Mouse (Mus musculus) layer of hippocampus, postnatal 25 days (tissue): Measurements from ENCODE around the gene Cnot10. TPM values are rescaled to one million over a fixed set of nuclear protein-coding genes. Genes with fewer than 3 reads are reported as not detected.

ENCODE experiments used
- DNase-seq, 2 experiments: peaks; one replicate each; pipeline ENCODE4 v3.0.0; 2022; ENCODE audit warnings: mixed read lengths in 2 of 2, low spot score in 1 of 2; ENCODE audit errors: extremely low spot score in 1 of 2
- total RNA-seq, 2 experiments: library from RNA; stranded (reverse); gene quantifications; 2 replicates each; pipeline ENCODE4 v1.2.3; 2021

The Cnot10 gene
- total RNA-seq, 2 experiments from 2014 or later = 50.8 to 51.9 TPM

GRCm38 (mm10) chr9:114584183-114585016 lies 55.6 kb downstream of the Cnot10 start:
- no peak for DNase-seq

GRCm38 (mm10) chr9:114583812-114584182 lies 56.2 kb downstream of the Cnot10 start:
- peak; percentile 31 to 74 for DNase-seq

- DNase-seq = no peak
Measured at GRCm38 (mm10) chr9:114578646-114579045, 61.3 kb downstream of the Cnot10 start.

- no peak for DNase-seq
Measured at GRCm38 (mm10) chr9:114576001-114576400, 64.0 kb downstream of the Cnot10 start.

GRCm38 (mm10) chr9:114573528-114573927 lies 66.5 kb downstream of the Cnot10 start:
- no peak for DNase-seq

GRCm38 (mm10) chr9:114568682-114569474 lies 71.1 kb downstream of the Cnot10 start:
- no peak for DNase-seq

GRCm38 (mm10) chr9:114564667-114565066 lies 75.3 kb downstream of the Cnot10 start:
- no peak for DNase-seq

GRCm38 (mm10) chr9:114563761-114564606 lies 76.0 kb downstream of the Cnot10 start, which contains the start of gene Trim71:
TSS of gene Trim71 (minus strand) at chr9:114564369.
- peak; percentile 17 to 24 for DNase-seq

- DNase-seq = no peak
Measured at GRCm38 (mm10) chr9:114562919-114563751, 76.8 kb downstream of the Cnot10 start.

- no peak for DNase-seq
Measured at GRCm38 (mm10) chr9:114562031-114562918, 77.7 kb downstream of the Cnot10 start.

- DNase-seq = no peak
Measured at GRCm38 (mm10) chr9:114561671-114561971, 78.4 kb downstream of the Cnot10 start.

- DNase-seq = no peak
Measured at GRCm38 (mm10) chr9:114560771-114561670, 79.0 kb downstream of the Cnot10 start.

- no peak for DNase-seq
Measured at GRCm38 (mm10) chr9:114560141-114560540, 79.8 kb downstream of the Cnot10 start.

GRCm38 (mm10) chr9:114557086-114557485 lies 82.9 kb downstream of the Cnot10 start:
- no peak for DNase-seq

GRCm38 (mm10) chr9:114556276-114556855 lies 83.6 kb downstream of the Cnot10 start:
- no peak for DNase-seq

- no peak for DNase-seq
Measured at GRCm38 (mm10) chr9:114554355-114554979, 85.5 kb downstream of the Cnot10 start.

- no peak for DNase-seq
Measured at GRCm38 (mm10) chr9:114553828-114554227, 86.2 kb downstream of the Cnot10 start.
